Mouse (Mus musculus) G1E (cell line): Measurements from ENCODE around the gene Ptprg.
"Not testable (repeated sequence)": the region's sequence is repeated elsewhere in the genome, so short reads cannot be mapped to it uniquely, and the experiment has no call there.

Experiments
- CTCF ChIP-seq: IDR thresholded peaks from 2 replicates; pipeline ENCODE4 v1.5.1; 2012; ENCODE audit warnings: low read depth, low read length, inconsistent platforms, mixed read lengths
- GATA1 ChIP-seq: IDR thresholded peaks from 2 replicates; pipeline ENCODE4 v1.6.1; 2012; ENCODE audit warnings: borderline replicate concordance, low read length, inconsistent platforms, mixed read lengths

- TF ChIP-seq CTCF, GATA1: not testable (repeated sequence)
Measured at GRCm38 (mm10) chr14:11814811-11815210, 261.5 kb downstream of the Ptprg start.
